Mouse (Mus musculus): ENCODE measurements around the gene Wdfy4. TPM values are rescaled to one million over a fixed set of nuclear protein-coding genes. Genes with fewer than 3 reads are reported as not detected.

The Wdfy4 gene
- polyA plus RNA-seq, 1 experiment from 2014 or later = 0.43 TPM

DNA sequence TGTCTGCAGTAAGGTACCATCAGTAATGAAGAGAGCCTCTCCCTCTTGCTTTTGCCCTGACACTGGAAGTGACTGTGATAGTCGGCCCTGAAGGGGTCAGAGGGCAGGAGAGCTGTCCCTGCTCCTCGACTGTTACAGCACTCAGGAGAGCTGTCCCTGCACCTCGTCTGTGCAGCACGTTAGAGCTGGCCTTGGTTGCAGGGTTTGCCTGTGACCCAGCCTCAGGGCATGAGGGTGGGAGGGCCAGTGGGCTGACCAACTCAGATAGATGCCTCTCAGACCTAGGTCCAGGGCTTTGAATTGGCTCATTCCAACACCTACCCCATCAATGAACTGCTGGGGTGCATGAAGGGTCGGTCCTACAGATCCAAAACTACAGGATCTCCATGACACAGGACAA lies 23.0 kb upstream of the Wdfy4 start:
- H3K27ac ChIP-seq = no peak overlapping the region
- 41% methylated on average over 5 of the region's 5 CpGs for WGBS
- H3K4me3 ChIP-seq = no peak overlapping the region
- no peak for DNase-seq (ENCODE audit: low spot score)
- H3K4me1 ChIP-seq (replicated peaks) = 0 out of 2 replicates have a peak, but pooled peaks cover 2% of the 10 kb centered on the region
- no peaks in the 10 kb centered on the region; the same call in 1 of the 2 replicates for H3K27me3 ChIP-seq (ENCODE audit: insufficient read depth, poor library complexity, severe bottlenecking)
- H3K36me3 ChIP-seq = no peaks in the 10 kb centered on the region
- H3K9me3 ChIP-seq = no peaks in the 10 kb centered on the region

- WGBS = 14% methylated on average over 2 of the region's 2 CpGs
- peak; percentile 16 for DNase-seq (ENCODE audit: low spot score)
- H3K36me3 ChIP-seq = no peaks in the 10 kb centered on the region
- no peaks in the 10 kb centered on the region; the same call in 1 of the 2 replicates for H3K27me3 ChIP-seq (ENCODE audit: insufficient read depth, poor library complexity, severe bottlenecking)
- no peaks in the 10 kb centered on the region for H3K9me3 ChIP-seq
- H3K27ac ChIP-seq = no peak overlapping the region
- 0 out of 2 replicates have a peak, but pooled peaks cover 2% of the 10 kb centered on the region for H3K4me1 ChIP-seq (replicated peaks)
- no peak overlapping the region for H3K4me3 ChIP-seq
Measured at GRCm38 (mm10) chr14:33207011-33207410, 21.7 kb upstream of the Wdfy4 start.

- Histone ChIP-seq H3K4me1 (replicated peaks) (0 out of 2 replicates have a peak, but pooled peaks cover 2% of the 10 kb centered on the region), H3K9me3 (no peaks in the 10 kb centered on the region), H3K27me3 (ENCODE audit: insufficient read depth, poor library complexity, severe bottlenecking) (no peaks in the 10 kb centered on the region; the same call in 1 of the 2 replicates), H3K27ac (peak overlapping the region; percentile 69; the same call in 1 of the 2 replicates), H3K36me3 (no peaks in the 10 kb centered on the region), H3K4me3 (peak overlapping the region; percentile 39)
- WGBS = 39% methylated on average over 24 of the region's 24 CpGs
- DNase-seq (ENCODE audit: low spot score) = peak; percentile 34
Measured at GRCm38 (mm10) chr14:33205280-33205965, 20.1 kb upstream of the Wdfy4 start.

- Histone ChIP-seq H3K27ac (no peak overlapping the region), H3K27me3 (ENCODE audit: insufficient read depth, poor library complexity, severe bottlenecking) (no peaks in the 10 kb centered on the region; the same call in 1 of the 2 replicates), H3K4me3 (no peak overlapping the region), H3K36me3 (no peaks in the 10 kb centered on the region), H3K9me3 (no peaks in the 10 kb centered on the region), H3K4me1 (replicated peaks) (0 out of 2 replicates have a peak, but pooled peaks cover 2% of the 10 kb centered on the region)
- no peak for DNase-seq (ENCODE audit: low spot score)
- WGBS = 88% methylated on average over 14 of the region's 14 CpGs
Measured at GRCm38 (mm10) chr14:33203777-33204176, 18.5 kb upstream of the Wdfy4 start.

DNA sequence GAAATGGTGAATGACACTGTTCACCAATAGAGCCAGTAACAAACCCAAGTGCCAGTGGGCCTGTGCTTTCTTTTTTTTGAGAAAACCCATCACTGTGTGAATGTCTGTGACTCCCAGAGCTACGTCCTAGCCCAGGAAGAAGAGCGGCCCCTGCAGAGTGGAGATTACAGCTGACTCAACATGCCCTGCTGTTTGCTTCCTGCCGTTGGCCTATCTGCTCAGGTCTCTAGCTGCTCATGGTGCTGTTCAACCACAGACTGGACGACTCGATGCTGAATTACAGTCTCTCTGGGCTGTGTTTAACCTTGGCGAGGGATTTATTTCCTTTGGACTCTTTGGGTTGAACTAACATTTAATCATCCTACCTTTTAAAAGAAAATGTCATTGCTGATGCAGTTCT lies 17.6 kb upstream of the Wdfy4 start:
- 0 out of 2 replicates have a peak, but pooled peaks cover 2% of the 10 kb centered on the region for H3K4me1 ChIP-seq (replicated peaks)
- no peaks in the 10 kb centered on the region for H3K9me3 ChIP-seq
- H3K27me3 ChIP-seq (ENCODE audit: insufficient read depth, poor library complexity, severe bottlenecking) = no peaks in the 10 kb centered on the region; the same call in 1 of the 2 replicates
- H3K36me3 ChIP-seq = no peaks in the 10 kb centered on the region
- no peak overlapping the region for H3K27ac ChIP-seq
- no peak overlapping the region for H3K4me3 ChIP-seq
- no peak for DNase-seq (ENCODE audit: low spot score)
- WGBS = 87% methylated on average over 6 of the region's 6 CpGs

- no peak for DNase-seq (ENCODE audit: low spot score)
- 85% methylated on average over 4 of the region's 4 CpGs for WGBS
- H3K27ac ChIP-seq = no peak overlapping the region
Measured at GRCm38 (mm10) chr14:33202161-33202560, 16.9 kb upstream of the Wdfy4 start.

DNA sequence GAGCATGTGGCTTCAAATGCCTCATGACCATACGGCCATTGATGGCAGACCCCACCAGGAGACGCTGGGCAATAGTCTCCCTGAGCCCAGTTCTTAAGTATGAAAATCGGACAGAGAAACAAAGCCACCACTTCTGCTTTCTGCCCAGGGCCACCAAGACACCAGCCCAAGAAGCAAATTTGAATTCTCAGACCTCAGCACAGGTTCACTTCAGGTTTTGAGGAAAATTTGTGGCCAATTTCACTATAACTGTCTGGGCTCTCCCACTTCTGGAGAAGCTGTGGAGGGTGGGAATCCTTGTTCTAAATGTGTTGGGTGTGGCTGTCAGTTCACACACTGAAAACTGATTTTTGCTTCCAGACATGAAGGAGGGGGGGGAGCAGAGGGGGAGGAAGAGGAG lies 8.9 kb upstream of the Wdfy4 start:
- 83% methylated on average over 3 of the region's 3 CpGs for WGBS
- DNase-seq (ENCODE audit: low spot score) = no peak
- H3K27ac ChIP-seq = no peak overlapping the region
- H3K4me3 ChIP-seq = no peak overlapping the region
- no peaks in the 10 kb centered on the region for H3K9me3 ChIP-seq
- H3K4me1 ChIP-seq (replicated peaks) = 0 out of 2 replicates have a peak, but pooled peaks cover 4% of the 10 kb centered on the region
- no peaks in the 10 kb centered on the region for H3K36me3 ChIP-seq
- H3K27me3 ChIP-seq (ENCODE audit: insufficient read depth, poor library complexity, severe bottlenecking) = no peaks in the 10 kb centered on the region

More at GRCm38 (mm10) chr14:33202161-33202560, 16.9 kb upstream of the Wdfy4 start:
- H3K4me3 ChIP-seq = no peak overlapping the region
- H3K27me3 ChIP-seq (ENCODE audit: insufficient read depth, poor library complexity, severe bottlenecking) = no peaks in the 10 kb centered on the region; the same call in 1 of the 2 replicates
- H3K36me3 ChIP-seq = no peaks in the 10 kb centered on the region
- H3K4me1 ChIP-seq (replicated peaks) = 0 out of 2 replicates have a peak, but pooled peaks cover 2% of the 10 kb centered on the region
- H3K9me3 ChIP-seq = no peaks in the 10 kb centered on the region

DNA sequence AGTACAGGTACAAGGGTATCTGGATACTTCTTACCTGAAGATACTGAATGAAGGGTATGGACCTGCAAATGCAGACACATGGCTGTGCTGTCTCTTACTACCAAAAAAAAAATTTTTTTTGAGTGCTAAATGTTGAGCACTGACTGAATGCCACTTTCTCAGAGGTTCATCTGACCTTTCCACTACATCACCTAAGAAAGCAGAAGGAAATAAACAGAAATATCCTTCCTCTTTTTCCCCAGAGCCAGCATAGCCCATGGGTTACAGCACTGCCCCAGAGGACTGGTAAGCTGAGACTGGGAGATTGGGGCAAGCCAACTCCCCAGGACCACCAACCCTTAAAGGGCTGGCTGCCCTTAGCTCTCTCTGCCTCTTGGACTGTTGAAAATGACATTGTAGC lies 8.5 kb upstream of the Wdfy4 start:
- no peak overlapping the region for H3K27ac ChIP-seq
- H3K27me3 ChIP-seq (ENCODE audit: insufficient read depth, poor library complexity, severe bottlenecking) = no peaks in the 10 kb centered on the region
- no peak overlapping the region for H3K4me3 ChIP-seq
- no peaks in the 10 kb centered on the region for H3K9me3 ChIP-seq
- H3K36me3 ChIP-seq = no peaks in the 10 kb centered on the region
- DNase-seq (ENCODE audit: low spot score) = no peak
- 0 out of 2 replicates have a peak, but pooled peaks cover 4% of the 10 kb centered on the region for H3K4me1 ChIP-seq (replicated peaks)

GRCm38 (mm10) chr14:33190646-33191045 lies 5.3 kb upstream of the Wdfy4 start:
- Histone ChIP-seq H3K4me1 (replicated peaks) (0 out of 2 replicates have a peak, but pooled peaks cover 7% of the 10 kb centered on the region), H3K36me3 (no peaks in the 10 kb centered on the region), H3K27me3 (ENCODE audit: insufficient read depth, poor library complexity, severe bottlenecking) (no peaks in the 10 kb centered on the region), H3K9me3 (no peaks in the 10 kb centered on the region), H3K4me3 (no peak overlapping the region), H3K27ac (no peak overlapping the region)
- 70% methylated on average over 1 of the region's 1 CpGs for WGBS
- DNase-seq (ENCODE audit: low spot score) = no peak

DNA sequence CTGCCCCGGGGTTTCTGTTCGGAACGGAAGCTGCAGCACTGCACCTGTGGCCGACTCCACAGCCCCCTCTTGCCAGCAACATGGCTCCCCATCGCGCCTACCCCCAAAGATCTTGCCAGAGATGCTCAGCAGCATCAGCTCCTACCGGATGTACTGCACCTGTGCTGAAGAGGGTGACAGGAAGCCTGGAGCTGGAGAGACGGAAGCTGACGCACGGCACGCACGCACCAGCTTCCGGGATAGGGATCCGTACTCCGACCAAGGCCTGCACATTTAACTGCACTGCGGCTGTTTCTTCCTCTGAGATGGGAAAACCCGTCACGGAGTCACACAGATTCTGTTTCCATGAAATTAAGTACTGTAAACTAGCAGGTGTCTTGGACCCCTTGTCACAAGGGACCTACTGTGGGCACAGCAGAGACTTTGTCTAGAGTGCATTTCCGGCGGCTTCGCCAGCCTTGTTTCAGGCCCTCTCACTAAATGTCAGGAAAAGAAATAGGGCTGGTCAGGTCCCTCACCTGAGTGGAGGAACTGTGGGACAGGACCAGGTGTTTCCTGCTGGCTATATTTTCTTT lies 4.6 kb upstream of the Wdfy4 start:
- Histone ChIP-seq H3K27me3 (ENCODE audit: insufficient read depth, poor library complexity, severe bottlenecking) (no peaks in the 10 kb centered on the region), H3K36me3 (no peaks in the 10 kb centered on the region), H3K4me3 (no peak overlapping the region), H3K4me1 (replicated peaks) (0 out of 2 replicates have a peak, but pooled peaks cover 7% of the 10 kb centered on the region), H3K9me3 (no peaks in the 10 kb centered on the region), H3K27ac (no peak overlapping the region)
- 93% methylated on average over 21 of the region's 21 CpGs for WGBS
- DNase-seq (ENCODE audit: low spot score) = no peak

- WGBS = 74% methylated on average over 10 of the region's 10 CpGs
- Histone ChIP-seq H3K27ac (no peak overlapping the region), H3K27me3 (ENCODE audit: insufficient read depth, poor library complexity, severe bottlenecking) (no peaks in the 10 kb centered on the region), H3K36me3 (no peaks in the 10 kb centered on the region), H3K4me1 (replicated peaks) (0 out of 2 replicates have a peak, but pooled peaks cover 7% of the 10 kb centered on the region), H3K9me3 (no peaks in the 10 kb centered on the region), H3K4me3 (no peak overlapping the region)
- DNase-seq (ENCODE audit: low spot score) = no peak
Measured at GRCm38 (mm10) chr14:33189230-33189629, 3.9 kb upstream of the Wdfy4 start.

GRCm38 (mm10) chr14:33187201-33187600 lies 1.9 kb upstream of the Wdfy4 start:
- Histone ChIP-seq H3K4me1 (replicated peaks) (0 out of 2 replicates have a peak, but pooled peaks cover 7% of the 10 kb centered on the region), H3K4me3 (no peak overlapping the region), H3K27ac (no peak overlapping the region), H3K36me3 (no peaks in the 10 kb centered on the region), H3K27me3 (ENCODE audit: insufficient read depth, poor library complexity, severe bottlenecking) (no peaks in the 10 kb centered on the region), H3K9me3 (no peaks in the 10 kb centered on the region)
- DNase-seq (ENCODE audit: low spot score) = no peak
- 50% methylated on average over 4 of the region's 4 CpGs for WGBS

GRCm38 (mm10) chr14:33180102-33180501 lies 5.2 kb downstream of the Wdfy4 start:
- 0 out of 2 replicates have a peak, but pooled peaks cover 2% of the 10 kb centered on the region for H3K4me1 ChIP-seq (replicated peaks)
- H3K9me3 ChIP-seq = no peaks in the 10 kb centered on the region
- no peaks in the 10 kb centered on the region for H3K27me3 ChIP-seq (ENCODE audit: insufficient read depth, poor library complexity, severe bottlenecking)
- WGBS = 93% methylated on average over 5 of the region's 5 CpGs
- H3K36me3 ChIP-seq = no peaks in the 10 kb centered on the region
- DNase-seq (ENCODE audit: low spot score) = no peak
- H3K4me3 ChIP-seq = no peak overlapping the region
- H3K27ac ChIP-seq = no peak overlapping the region
